Mouse (Mus musculus) spleen, embryonic (tissue): ENCODE results near the gene Slc12a8.

Source experiments
- CTCF ChIA-PET: fragments of 350-600 bp; sonication (Branson Sonifier 250); formaldehyde crosslinking; loops from one replicate; lab custom pipeline; 2022; lab: Charles Lee

The Slc12a8 gene

DNA sequence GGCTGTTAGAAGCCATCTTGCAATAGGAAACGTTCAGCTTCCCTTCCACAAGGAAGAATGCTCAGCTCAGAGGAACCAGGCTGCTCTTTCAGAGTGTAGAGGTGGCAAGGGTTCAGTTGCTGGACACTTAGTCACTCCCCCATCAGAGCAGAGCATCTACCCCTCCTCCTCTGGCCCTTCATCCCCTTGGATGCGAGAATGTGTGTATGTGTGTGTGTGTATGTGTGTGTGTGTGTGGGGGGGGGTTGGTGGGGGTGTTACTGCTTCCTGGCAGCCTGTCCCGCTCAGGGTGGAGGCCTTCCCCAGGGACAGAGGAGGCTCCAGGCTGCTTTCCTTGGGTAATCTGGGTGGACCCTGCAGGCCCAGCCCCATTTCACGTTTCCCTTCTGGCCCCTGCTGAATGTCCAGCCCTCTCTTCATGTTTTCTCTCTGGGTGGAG, 64.6 kb downstream of the Slc12a8 start:
- CTCF ChIA-PET = no interaction called here

DNA sequence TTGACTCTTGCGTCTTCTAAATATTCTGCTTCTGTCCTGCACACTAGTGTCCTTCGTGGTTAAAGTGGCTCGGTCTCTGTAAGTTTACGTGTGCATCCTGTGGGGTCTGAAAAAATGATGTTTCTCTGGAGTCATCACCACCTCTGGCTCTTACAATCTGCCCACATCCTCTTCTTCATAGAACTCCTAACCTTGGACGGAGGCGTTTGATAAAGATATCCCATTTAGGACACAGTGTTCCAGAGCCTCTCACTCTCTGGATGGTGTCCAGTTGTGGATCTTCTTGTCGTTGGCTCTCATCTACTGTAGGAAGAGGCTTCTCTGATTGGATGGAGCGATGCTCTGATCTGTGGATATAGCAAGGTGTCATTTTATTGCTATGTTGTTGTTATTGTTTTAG, 65.4 kb downstream of the Slc12a8 start:
- CTCF ChIA-PET = no interaction called here

GRCm38 (mm10) chr16:33583333-33583732, 66.2 kb downstream of the Slc12a8 start:
- CTCF ChIA-PET = no interaction called here

DNA sequence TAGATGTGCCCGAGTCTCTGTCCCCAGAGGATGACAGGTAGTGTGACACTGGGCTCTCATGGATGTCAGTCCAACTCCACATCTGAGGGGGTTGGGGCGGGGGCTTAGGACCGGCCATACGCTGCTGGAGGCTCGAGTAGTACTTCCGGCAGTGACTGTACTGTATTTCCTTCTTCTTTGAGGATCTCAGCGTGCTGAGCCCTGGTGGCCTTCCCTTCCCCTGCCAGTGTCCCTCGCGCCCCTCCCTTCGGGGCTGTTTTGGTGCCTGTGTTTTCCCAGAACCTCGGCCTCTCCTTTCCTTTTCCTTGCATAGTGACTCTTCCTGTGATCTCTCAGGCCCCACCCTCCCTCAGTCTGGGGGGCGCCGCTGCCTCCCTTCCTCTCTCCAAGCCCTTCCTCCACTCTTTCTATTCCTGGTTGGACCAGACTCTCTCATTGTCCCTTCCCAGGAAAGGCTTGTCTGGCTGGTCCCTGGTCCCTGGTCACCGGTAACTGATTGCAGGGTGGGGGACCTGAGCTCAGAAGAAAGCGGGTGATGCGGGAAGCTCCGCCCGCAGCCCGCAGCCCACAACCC, 66.8 kb downstream of the Slc12a8 start:
- CTCF ChIA-PET = no interaction called here

DNA sequence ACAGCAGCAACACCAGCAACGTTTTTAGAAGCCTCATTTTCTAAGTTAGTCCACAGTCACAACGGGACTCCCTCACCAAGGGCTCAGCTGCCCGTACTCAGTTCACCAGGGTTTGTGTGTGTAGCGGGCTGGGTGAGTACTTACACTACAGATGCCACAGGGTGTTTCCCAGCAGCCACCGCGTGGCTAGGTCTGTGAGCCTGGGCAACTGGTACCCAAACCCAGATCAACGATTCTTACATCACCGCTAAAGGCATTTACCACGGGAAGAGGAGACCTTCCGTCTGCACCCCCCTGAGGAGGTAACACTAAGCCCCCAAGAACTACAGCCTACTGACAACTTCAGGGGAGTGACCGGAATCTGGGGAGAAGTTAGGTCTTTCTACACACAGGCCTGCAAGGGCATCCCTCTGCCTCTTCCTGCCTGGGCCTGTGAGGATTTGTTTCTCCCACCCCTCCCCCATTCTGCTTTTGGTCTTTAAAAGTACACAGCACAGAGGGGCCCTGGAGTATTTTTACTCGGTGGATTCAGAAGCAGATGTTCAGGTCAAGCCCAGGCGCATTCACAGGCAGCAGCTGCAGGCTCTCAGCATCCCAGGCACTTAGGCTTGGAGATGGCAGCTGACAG, 67.4 kb downstream of the Slc12a8 start:
- CTCF ChIA-PET = no interaction called here

DNA sequence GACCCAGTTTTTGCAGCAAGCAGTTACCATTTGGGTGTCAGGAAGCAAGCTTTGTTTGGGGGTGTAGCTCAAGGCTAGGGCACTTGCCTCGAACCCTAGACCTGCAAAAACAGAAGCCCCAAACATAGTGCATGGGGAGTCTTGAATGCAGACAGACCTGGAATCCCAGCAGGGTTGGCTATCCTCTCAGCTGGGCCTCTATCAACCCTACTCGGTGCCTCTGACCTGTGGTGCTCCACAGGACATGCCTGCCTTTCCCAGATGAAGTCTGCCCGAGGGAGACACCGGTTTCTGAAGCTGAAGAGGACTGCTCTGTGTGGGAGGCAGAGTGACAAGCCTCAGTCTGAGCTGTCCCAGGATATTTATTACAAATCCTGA, 67.9 kb downstream of the Slc12a8 start:
- CTCF ChIA-PET = no interaction called here

GRCm38 (mm10) chr16:33587283-33588127, 70.4 kb downstream of the Slc12a8 start:
- CTCF ChIA-PET = no interaction called here

- CTCF ChIA-PET = interaction anchor here (0.6 to 0.8 kb wide), 4 partner anchors 10 to 764 kb away, joined by 3 to 14 read pairs (median 4); no protein-coding TSS in a partner anchor
These were observed 71.7 kb downstream of the Slc12a8 start for GRCm38 (mm10) chr16:33588845-33589244.

- CTCF ChIA-PET = no interaction called here
These were observed 73.3 kb downstream of the Slc12a8 start for GRCm38 (mm10) chr16:33590438-33590837.

DNA sequence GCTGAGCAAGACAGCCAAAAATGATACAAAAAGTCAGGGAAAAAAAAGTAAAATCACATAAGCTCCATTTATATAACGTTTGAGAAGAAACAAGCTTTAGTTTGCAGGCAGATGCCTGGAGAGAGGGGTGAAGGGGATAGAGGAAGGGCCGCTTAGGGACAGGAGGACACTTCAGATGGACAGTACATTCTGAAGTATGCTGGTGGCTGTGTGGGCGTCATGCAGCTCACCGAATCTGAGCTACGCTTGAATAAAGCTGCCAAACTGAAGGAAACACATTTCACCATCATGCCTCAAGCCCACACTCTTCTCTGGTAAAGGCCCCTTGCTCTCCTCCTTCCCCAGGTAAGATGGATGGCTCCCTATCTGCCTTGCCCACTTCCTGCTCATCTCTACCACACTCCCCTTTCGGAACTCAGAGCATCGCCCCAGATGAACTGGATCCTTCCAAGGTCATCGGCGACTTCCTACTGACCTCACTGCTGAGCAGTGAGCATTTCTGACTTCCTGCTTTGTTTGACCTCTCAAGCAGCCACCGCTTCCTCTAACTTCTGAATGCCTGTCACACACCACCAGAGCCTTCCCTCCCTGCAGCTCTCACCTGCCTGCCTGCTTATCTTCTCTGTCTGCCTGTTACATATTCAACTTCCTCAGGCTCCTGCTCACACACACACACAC, 74.4 kb downstream of the Slc12a8 start:
- CTCF ChIA-PET = no interaction called here

DNA sequence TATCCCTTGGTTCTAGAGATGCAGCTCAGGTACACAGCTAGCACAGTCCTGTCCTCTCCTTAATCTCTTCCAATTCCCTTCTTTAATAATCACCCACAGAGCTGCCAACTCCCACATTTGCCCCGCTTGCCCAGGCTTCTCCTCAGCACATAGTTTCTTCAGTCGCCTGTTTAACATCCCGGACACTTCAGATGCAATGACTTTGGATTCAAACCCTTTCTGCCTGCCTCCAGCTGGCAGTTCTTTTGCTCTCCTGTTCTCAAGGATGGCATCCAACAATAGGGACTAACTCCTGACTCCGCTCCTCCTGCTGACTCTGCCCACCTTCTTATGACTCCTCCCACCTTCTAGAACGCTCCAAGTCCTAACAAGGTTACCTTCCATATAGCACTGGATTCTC, 75.2 kb downstream of the Slc12a8 start:
- CTCF ChIA-PET = no interaction called here

DNA sequence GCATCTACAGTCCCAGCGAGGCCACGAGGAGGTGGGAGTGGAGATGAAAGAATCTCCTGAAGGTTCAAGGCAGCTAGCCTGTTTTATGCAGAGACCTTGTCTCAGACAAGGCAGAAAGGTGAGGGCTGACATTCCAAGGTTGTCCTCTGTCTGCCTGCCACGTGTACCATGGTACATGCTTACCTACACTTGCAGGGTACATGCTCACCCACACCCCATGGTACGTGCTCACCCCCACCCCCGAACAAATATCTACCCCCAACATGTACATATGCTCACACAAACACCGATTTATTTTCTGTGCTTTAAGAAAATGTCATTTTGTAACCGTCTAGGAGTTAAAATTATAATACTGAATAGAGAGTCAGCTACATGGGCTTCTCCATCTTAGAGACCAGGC, 76.3 kb downstream of the Slc12a8 start:
- CTCF ChIA-PET = interaction anchor here (0.7 kb wide), 1 partner anchor 14 kb away, joined by 8 read pairs; no protein-coding TSS in a partner anchor

GRCm38 (mm10) chr16:33594037-33594771, 77.1 kb downstream of the Slc12a8 start:
- CTCF ChIA-PET = no interaction called here

DNA sequence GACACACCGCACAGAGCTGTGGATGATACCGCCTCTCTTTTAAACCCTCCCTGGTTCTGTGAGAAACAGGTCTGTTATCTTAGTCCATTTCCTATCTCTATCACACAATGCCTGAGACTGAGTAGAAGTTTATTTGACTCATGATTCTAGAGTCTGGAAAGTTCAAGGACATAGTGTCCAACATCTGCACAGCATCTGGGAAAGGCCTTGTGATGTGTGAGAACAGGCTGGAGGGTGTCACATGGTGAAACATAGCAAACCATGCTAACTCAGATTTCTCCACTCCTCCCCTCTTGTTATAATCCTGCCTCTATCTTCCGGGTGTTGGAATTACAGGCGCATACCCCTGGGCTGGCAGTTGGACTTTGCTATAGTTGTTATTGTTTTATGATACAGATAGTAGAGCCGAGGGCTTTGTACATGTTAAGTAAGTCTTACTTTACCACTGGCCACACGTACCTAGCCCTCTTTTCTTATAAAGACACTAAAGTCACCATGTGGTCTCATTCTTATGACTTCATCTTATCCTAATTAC, 78.2 kb downstream of the Slc12a8 start:
- CTCF ChIA-PET = no interaction called here

DNA sequence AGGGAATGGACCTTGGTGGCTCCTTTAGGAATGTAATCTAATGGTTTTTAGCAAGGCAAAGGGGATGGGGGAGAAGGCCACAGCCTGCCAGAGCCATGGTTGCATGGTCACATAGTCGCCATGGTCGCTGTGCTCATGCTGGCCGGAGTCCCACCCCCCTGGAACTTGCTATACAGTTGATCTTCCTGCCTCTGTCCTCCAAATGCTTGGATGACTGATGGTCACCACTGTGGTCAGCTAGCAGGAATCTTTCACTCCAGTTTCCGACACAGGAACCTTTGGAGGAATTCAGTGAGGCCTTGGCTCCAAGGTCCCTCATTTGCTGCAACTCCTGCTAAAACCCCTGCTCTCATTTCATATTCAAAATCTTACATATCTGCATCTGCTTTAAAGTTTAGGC, 79.1 kb downstream of the Slc12a8 start:
- CTCF ChIA-PET = no interaction called here

DNA sequence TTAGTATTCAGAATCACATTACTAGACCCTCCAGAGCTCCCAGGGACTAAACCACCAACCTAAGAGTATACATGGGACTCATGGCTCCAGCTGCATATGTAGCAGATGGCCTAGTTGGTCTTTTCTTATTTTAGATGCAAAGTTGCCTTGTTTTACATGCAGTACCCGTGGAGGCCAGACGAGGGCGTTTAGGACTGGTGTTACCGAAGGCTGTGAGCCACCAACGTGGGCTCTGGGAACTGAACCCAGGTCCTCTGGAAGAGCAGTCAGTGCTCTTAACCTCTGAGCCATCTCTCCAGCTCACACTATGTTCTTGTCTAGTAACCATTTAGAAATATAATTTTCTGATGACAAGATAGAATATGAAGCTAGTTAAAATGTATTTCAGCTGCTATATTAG, 83.1 kb downstream of the Slc12a8 start:
- CTCF ChIA-PET = interaction anchor here (0.6 to 1.1 kb wide), 4 partner anchors 82 to 186 kb away, joined by 3 to 7 read pairs (median 3); no protein-coding TSS in a partner anchor

DNA sequence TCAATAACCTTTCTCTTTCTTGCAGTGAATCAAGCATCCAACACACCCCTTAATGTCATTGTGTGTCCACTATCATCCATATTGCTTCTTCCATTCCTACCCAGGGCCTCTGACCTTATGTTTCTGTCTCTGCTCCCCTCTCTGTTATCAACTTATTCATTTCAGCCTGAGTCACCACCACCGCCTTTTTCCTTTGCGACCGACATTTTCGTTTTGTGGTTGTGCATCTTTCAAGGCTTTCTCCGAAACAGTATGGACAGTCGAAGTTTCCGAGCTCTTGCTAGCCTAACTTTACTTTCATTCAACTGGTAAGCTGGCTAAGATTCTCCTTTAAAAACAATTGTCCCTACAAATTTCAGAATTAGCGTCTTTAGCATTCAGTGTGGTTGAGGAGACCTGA, 84.2 kb downstream of the Slc12a8 start:
- CTCF ChIA-PET = no interaction called here

DNA sequence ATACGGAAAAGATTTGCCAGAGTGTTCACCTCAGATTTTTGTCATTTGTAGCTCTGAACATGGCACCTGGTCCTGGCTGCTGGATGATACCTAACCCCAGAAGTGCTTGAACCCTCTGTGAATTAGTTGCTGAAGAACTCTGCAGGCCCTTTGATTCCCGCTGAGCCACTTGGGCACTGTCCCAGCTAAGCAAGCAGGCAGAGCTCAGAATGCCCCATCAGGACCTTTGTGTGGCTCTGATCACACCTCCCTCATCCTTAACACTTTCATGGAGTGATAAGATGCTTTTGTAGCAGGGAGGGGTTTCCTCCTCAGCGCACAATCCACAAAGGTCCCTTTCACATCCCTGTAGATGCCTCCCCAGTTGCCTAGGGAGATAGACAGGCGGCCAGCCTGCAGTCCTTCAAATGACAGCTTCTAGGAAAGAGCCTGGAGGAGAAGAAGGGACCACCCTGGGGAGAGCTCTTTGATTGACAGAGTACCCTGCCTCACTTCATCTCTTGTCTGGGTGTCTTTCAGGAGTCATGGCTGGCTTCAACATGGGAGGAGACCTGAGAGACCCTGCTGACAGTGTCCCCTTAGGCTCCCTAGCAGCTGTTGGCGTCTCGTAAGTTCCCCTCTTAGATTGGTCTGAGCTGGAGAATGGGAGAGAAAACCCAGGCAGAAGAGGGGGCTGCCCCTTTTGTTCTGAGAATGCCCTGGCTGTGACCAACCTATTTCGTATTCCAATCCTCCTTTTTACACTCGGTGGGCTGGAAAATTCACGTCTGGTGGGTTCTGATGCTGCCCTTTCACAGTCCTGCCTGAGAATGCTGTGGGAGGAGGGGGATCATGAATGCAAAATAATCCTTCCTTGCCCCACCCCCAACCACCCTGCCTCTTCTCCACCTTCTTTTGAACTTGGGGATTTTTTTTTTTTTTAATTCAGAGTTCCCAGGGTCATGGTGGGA, 88.8 kb downstream of the Slc12a8 start:
- CTCF ChIA-PET = no interaction called here

- CTCF ChIA-PET = interaction anchor here (1.2 kb wide), 1 partner anchor 17 kb away, joined by 3 read pairs; no protein-coding TSS in a partner anchor
These were observed 89.8 kb downstream of the Slc12a8 start for GRCm38 (mm10) chr16:33606691-33607532.
